Mouse (Mus musculus): ENCODE measurements around the gene Lyst. TPM values are rescaled to one million over a fixed set of nuclear protein-coding genes. Genes with fewer than 3 reads are reported as not detected.
A peak's percentile ranks its signal among the peaks of the same experiment; 100 is the strongest.
"Not testable (repeated sequence)": the region's sequence is repeated elsewhere in the genome, so short reads cannot be mapped to it uniquely, and the experiment has no call there.

The Lyst gene
- polyA plus RNA-seq (2012; fragmentation: generic; extraction: Trizol): 1.7 TPM
- long read RNA-seq, experiment 1, partial matches to known transcripts: 2 of 2 reads
- long read RNA-seq, experiment 1, other reads (novel, unspliced or antisense): 0 of 2 reads
- long read RNA-seq, experiment 2, full-length matches to known transcripts: 4 of 5 reads
- long read RNA-seq, experiment 2, partial matches to known transcripts: 1 of 5 reads
- long read RNA-seq, experiment 2, other reads (novel, unspliced or antisense): 0 of 5 reads

- peaks cover 9% of the 10 kb centered on the region for H3K79me2 ChIP-seq (ENCODE audit: control insufficient read depth, insufficient read depth)
- no peaks in the 10 kb centered on the region for H3K36me3 ChIP-seq (ENCODE audit: control insufficient read depth, insufficient read depth)
- no peak for TF ChIP-seq MYOD1 (IDR thresholded peaks at IDR 0.05; ENCODE audit: control insufficient read depth, insufficient read length, low read depth)
- TF ChIP-seq MAX (IDR thresholded peaks at IDR 0.05): peak; percentile 59
- no peak for TF ChIP-seq FOSL1 (IDR thresholded peaks at IDR 0.05; ENCODE audit: insufficient read depth, low read length, poor library complexity, severe bottlenecking)
- TF ChIP-seq CTCF (IDR thresholded peaks at IDR 0.05; ENCODE audit: control insufficient read depth, insufficient read depth, insufficient read length): no peak
- TF ChIP-seq CEBPB (IDR thresholded peaks at IDR 0.05; ENCODE audit: low read depth): no peak
- no peak for TF ChIP-seq USF1 (IDR thresholded peaks at IDR 0.05; ENCODE audit: low read depth)
- H3K4me3 ChIP-seq (ENCODE audit: insufficient read depth, poor library complexity, severe bottlenecking): peak within 1 kb of the TSS; percentile 55
- peak within 1 kb of the TSS; percentile 77 for H3ac ChIP-seq (ENCODE audit: control insufficient read depth, insufficient read length, low read depth)
- H3K79me3 ChIP-seq (ENCODE audit: low read depth): peaks cover 2% of the 10 kb centered on the region
- H3K27me3 ChIP-seq (ENCODE audit: control insufficient read depth, insufficient read depth, insufficient read length): no peaks in the 10 kb centered on the region
These were observed at the start of gene Lyst for GRCm38 (mm10) chr13:13590048-13591011. Lyst (plus strand) TSS chr13:13590397.

- not testable (repeated sequence) for H3K27me3 ChIP-seq (ENCODE audit: control insufficient read depth, insufficient read depth, insufficient read length); H3K4me3 ChIP-seq (ENCODE audit: insufficient read depth, poor library complexity, severe bottlenecking); H3K79me2 ChIP-seq (ENCODE audit: control insufficient read depth, insufficient read depth); H3K36me3 ChIP-seq (ENCODE audit: control insufficient read depth, insufficient read depth); H3K79me3 ChIP-seq (ENCODE audit: low read depth); H3ac ChIP-seq (ENCODE audit: control insufficient read depth, insufficient read length, low read depth)
These were observed 47.1 kb upstream of the Lyst start for GRCm38 (mm10) chr13:13543073-13543472.

- H3K79me2 ChIP-seq (ENCODE audit: control insufficient read depth, insufficient read depth): no peaks in the 10 kb centered on the region
- no peak overlapping the region for H3ac ChIP-seq (ENCODE audit: control insufficient read depth, insufficient read length, low read depth)
- H3K4me3 ChIP-seq (ENCODE audit: insufficient read depth, poor library complexity, severe bottlenecking): no peak overlapping the region
- H3K27me3 ChIP-seq (ENCODE audit: control insufficient read depth, insufficient read depth, insufficient read length): no peaks in the 10 kb centered on the region
- no peak for TF ChIP-seq FOSL1 (IDR thresholded peaks at IDR 0.05; ENCODE audit: insufficient read depth, low read length, poor library complexity, severe bottlenecking)
- H3K79me3 ChIP-seq (ENCODE audit: low read depth): no peaks in the 10 kb centered on the region
- no peaks in the 10 kb centered on the region for H3K36me3 ChIP-seq (ENCODE audit: control insufficient read depth, insufficient read depth)
These were observed 43.4 kb upstream of the Lyst start for GRCm38 (mm10) chr13:13546792-13547191.

- Histone ChIP-seq H3K79me2 (ENCODE audit: control insufficient read depth, insufficient read depth) (no peaks in the 10 kb centered on the region), H3K27me3 (ENCODE audit: control insufficient read depth, insufficient read depth, insufficient read length) (no peaks in the 10 kb centered on the region), H3K79me3 (ENCODE audit: low read depth) (no peaks in the 10 kb centered on the region), H3K4me3 (ENCODE audit: insufficient read depth, poor library complexity, severe bottlenecking) (no peak overlapping the region), H3ac (ENCODE audit: control insufficient read depth, insufficient read length, low read depth) (no peak overlapping the region), H3K36me3 (ENCODE audit: control insufficient read depth, insufficient read depth) (no peaks in the 10 kb centered on the region)
- TF ChIP-seq CTCF (IDR thresholded peaks at IDR 0.05; ENCODE audit: control insufficient read depth, insufficient read depth, insufficient read length): no peak
- no peak for TF ChIP-seq FOSL1 (IDR thresholded peaks at IDR 0.05; ENCODE audit: insufficient read depth, low read length, poor library complexity, severe bottlenecking)
- TF ChIP-seq USF1 (IDR thresholded peaks at IDR 0.05; ENCODE audit: low read depth): no peak
- TF ChIP-seq MYOD1 (IDR thresholded peaks at IDR 0.05; ENCODE audit: control insufficient read depth, insufficient read length, low read depth): no peak
- no peak for TF ChIP-seq MYOG (IDR thresholded peaks at IDR 0.05; ENCODE audit: control insufficient read depth, extremely low read depth, insufficient read length)
- TF ChIP-seq MAX (IDR thresholded peaks at IDR 0.05): no peak
- TF ChIP-seq CEBPB (IDR thresholded peaks at IDR 0.05; ENCODE audit: low read depth): no peak
These were observed 42.3 kb upstream of the Lyst start for GRCm38 (mm10) chr13:13547889-13548288.

GRCm38 (mm10) chr13:13548431-13549190 is 41.6 kb upstream of the Lyst start:
- Histone ChIP-seq H3K4me3 (ENCODE audit: insufficient read depth, poor library complexity, severe bottlenecking) (no peak overlapping the region), H3K36me3 (ENCODE audit: control insufficient read depth, insufficient read depth) (no peaks in the 10 kb centered on the region), H3ac (ENCODE audit: control insufficient read depth, insufficient read length, low read depth) (no peak overlapping the region), H3K79me2 (ENCODE audit: control insufficient read depth, insufficient read depth) (no peaks in the 10 kb centered on the region), H3K27me3 (ENCODE audit: control insufficient read depth, insufficient read depth, insufficient read length) (no peaks in the 10 kb centered on the region), H3K79me3 (ENCODE audit: low read depth) (no peaks in the 10 kb centered on the region)
- no peak for TF ChIP-seq CTCF (IDR thresholded peaks at IDR 0.05; ENCODE audit: control insufficient read depth, insufficient read depth, insufficient read length)
- no peak for TF ChIP-seq USF1 (IDR thresholded peaks at IDR 0.05; ENCODE audit: low read depth)
- no peak for TF ChIP-seq CEBPB (IDR thresholded peaks at IDR 0.05; ENCODE audit: low read depth)
- no peak for TF ChIP-seq MYOG (IDR thresholded peaks at IDR 0.05; ENCODE audit: control insufficient read depth, extremely low read depth, insufficient read length)
- TF ChIP-seq MYOD1 (IDR thresholded peaks at IDR 0.05; ENCODE audit: control insufficient read depth, insufficient read length, low read depth): no peak
- no peak for TF ChIP-seq FOSL1 (IDR thresholded peaks at IDR 0.05; ENCODE audit: insufficient read depth, low read length, poor library complexity, severe bottlenecking)
- no peak for TF ChIP-seq MAX (IDR thresholded peaks at IDR 0.05)

All from C2C12 (cell line).